Mouse (Mus musculus): ENCODE results near the gene Atp11a. TPM values are rescaled to one million over a fixed set of nuclear protein-coding genes. Genes with fewer than 3 reads are reported as not detected.

Atp11a gene
- polyA plus RNA-seq, 1 experiment, result not detected

DNA sequence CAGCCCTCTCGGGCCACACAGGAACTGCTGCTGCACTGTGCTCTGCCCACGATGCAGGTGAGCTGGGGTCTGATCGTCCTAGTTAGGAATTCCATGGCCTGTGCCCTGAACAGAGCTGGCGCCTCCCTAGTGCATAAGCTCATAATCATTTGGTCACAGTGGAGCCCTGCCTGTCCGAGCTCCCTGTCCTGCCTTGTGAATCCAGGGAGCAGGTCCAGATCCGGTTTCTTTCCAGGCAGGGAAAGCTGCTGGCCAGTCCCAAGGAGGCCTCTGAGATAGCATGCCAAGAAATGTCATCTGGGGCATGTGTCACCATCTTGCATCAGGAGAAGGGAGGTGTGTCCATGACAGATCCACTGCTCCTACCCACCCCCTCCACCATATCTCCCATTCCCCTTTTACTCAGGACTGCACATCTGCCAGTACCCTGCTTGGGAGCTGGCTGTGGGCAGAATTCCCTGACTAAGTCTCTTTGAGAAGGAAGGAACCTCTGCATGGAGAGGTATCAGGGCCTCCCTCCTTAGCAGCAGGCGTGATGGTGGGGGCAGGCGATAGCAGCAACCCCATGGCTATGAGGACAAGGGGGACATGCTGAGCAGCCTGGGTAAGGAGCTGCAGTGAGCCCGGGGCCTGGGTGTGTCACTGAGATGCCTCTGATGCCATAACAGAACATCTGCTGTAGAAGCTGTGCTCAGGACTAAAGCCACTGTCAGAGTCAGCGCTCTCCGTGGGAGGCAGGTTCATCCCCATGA, 138.1 kb downstream of the Atp11a start:
- TF ChIP-seq GATA1 (IDR thresholded peaks at IDR 0.05; ENCODE audit: low read length), result no peak

DNA sequence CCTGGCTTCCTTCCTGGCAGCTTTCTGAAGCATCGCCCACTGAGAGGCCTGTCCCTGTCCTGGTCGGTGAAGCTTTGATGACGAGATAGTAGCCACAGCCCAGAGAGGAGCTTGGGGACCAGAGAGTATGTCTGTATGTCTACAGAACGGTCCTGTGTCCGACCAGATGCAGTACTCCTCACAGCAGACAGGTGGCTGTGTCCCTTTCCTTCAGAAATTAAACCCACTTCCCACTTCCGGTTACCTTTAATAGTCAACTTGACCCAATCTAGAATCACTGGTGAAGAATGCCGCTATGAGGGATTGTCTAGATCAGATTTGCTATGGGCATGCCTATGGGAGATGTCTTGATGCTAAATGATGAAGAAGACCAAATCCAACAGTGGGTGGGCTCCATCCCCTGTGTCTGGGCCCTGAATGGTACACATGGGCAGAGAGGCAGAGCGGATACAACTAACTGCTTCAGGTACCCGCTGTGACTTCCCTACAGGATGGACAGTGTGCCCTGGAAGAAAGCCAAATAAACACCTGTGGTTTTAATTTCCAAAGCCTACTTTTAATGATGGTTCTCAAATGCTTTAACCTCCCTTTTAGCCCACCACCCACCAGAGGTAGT, 138.8 kb downstream of the Atp11a start:
- TF ChIP-seq GATA1 (IDR thresholded peaks at IDR 0.05; ENCODE audit: low read length), result no peak

DNA sequence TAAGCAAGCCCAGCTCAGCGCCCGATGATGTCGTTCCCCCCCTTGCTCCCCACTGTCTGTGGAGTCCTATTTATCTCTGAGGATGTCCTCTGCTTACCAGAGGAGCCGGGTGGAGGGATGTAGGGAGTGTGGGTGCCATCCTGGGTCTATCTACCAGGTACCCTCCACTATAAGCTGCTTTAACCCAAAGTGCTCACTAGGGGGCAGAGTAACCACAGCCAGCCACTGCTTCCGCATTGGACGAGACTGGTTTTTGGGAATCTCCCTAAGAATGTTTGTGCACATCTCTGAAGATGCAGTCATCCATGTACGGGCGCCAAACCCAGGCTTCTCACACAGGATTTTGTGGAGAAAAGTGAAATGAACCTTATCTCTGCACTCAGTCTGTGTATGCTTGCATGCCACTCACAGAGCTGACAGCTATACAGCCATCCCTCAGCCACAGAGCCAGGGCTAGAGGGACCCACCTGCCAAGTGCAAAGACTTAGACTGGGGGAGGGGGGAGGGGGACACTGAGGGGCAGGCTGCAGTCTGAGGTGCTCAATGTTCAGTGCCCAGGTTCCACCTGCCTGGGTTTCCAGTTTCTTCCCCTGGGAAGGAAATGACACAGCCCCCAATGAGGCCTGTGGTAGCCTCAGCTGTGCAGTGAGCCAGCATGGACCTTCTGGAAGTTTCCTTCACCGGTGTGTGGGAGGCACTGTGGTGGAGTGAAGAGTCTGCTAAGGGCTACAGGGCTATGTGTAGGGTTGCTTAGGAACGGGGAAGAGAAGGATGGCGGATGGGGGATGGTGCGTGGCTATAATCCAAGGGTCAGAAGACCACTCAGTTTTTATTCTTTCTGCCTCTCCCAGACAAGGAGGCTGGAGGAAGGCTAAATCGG, 139.9 kb downstream of the Atp11a start:
- no peak for TF ChIP-seq GATA1 (IDR thresholded peaks at IDR 0.05; ENCODE audit: low read length)

DNA sequence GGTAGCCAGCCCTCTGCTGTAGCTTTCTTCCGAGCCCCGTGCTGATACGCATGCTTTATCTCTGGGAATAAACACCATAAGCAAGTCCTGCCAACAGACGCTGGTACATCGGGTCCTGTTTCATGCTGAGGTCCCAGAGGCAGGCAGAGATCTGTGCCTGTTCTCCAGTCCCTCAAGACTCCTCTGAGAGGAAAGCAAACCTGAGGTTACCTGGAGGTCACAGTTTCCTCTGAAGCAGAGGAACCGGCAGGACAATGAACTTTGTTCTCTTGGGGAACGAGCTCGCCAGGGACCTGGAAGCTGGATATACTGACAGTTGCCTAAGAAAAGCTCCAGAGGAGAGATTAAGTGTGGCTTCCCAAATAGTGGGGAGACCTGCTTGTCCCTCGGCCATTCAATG, 141.0 kb downstream of the Atp11a start:
- TF ChIP-seq GATA1 (IDR thresholded peaks at IDR 0.05; ENCODE audit: low read length), result no peak

DNA sequence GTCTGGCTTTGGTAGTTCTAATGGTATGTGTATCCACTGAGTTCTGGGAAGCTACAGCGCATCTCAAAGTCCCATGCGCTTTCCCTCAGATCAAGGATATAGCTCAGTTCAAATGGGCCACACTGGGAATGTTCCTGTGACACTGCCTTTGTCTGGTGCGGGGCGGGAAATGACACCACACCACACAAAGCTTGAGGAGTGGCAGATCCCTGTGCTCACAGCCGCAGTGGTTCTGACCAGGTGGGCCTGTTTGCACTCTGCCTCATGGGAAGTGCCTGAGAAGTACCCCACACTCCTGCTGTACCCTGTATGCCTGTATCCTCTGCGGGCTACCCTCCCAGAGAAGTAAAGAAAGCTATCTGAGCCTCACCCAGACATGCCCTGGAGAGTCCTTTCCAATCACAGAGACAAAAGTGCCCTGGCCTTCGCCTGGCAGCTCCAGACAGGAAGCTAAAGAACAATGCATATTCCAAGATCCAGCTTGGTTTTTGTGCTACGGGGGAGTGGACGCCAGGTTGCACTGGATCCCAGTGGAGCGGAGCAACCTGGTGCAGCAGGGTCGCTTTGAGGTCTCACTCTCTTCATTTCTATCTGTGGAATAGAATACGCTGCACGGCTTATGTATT, 147.1 kb downstream of the Atp11a start:
- no peak for TF ChIP-seq GATA1 (IDR thresholded peaks at IDR 0.05; ENCODE audit: low read length)

DNA sequence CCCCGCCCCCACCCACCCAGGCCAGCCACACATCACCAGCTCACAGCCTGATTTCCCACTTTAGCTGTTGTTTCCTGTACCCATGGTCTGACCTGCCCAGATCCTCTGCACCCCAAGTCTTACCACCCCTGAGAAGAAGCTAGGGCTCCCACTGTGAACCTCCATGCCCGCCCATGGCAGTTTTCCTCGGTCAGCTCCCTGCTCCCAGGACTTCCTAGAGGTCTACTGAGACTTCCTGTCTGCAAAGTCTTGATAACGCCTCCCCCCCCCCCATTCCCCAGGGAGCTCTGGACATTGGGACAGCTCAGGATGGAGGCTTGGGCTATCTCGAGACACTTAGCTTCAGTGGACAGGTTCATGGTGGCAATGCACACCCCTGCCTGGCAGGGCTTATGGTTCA, 148.3 kb downstream of the Atp11a start:
- TF ChIP-seq GATA1 (IDR thresholded peaks at IDR 0.05; ENCODE audit: low read length), result no peak

DNA sequence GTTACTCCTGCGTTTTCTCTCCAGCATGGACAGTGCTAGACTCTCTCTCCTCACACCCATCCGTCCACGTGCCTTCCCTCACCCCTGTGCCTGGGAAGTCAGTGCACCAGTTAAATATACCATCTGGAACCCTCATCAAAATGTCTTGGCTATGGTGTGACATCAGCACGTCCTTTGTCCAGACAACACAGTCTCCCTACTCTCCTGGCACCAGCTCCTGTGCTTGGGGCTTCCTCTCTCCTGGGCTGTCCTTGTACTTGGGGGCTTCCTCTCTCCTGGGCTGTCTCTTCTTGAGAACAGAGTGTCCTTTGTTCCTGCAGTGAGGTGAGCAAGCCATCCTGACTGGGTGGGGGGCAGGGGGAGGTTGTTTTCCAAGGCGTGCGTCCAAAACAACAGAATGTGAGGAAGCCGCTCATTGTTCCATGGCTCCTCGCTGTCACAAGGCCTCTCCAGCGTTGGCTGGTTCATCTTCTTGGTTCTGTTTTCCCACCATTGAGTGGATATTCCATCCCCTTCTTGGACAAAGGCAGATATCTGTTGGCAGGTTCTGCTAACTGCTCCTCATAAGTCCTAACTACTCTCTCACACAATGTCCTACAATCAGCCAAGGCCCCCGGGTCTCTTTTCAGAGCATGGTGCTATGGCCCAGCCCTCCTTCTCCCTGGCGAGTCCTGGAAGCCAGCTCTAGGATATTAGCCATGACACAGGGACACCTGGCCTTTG, 148.9 kb downstream of the Atp11a start:
- TF ChIP-seq GATA1 (IDR thresholded peaks at IDR 0.05; ENCODE audit: low read length), result no peak

DNA sequence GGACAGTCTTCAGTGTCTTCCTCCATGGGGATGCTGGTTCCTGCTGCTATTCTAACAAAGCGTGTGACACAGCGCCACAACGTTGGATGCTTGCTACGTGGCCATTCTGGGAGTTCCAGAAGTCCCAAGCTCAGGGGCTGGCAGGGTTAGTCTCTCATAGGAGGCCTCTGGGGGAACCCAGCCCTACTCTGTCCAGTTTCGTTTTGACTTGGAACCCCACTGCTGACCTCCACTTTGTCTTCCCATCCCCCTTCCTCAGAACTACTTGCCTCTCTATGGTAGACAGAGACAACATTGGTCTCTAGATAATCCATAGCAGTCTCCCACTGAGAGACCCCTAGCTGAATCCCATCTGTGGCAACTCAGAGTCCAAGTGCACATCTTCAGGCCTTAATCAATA, 149.8 kb downstream of the Atp11a start:
- TF ChIP-seq GATA1 (IDR thresholded peaks at IDR 0.05; ENCODE audit: low read length), result no peak

DNA sequence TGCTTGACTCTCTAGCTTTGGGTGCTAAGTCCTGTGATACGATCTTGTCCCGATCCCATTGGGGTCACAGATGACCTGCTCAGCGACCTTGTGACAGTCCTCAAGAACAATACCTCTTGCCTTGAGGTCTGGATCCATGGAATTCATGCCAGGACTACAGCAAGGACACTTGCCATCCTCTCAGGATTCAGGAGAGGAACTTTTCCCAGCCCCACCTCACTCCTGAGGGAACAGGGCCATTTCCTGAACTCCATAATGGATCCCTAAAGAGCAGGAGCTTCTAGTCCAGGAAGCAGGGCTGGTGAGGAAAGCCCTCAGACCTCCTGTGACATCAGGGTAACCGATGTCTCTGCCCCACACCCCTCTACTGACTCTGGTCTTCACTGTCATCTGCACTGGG, 150.9 kb downstream of the Atp11a start:
- TF ChIP-seq GATA1 (IDR thresholded peaks at IDR 0.05; ENCODE audit: low read length), result no peak

DNA sequence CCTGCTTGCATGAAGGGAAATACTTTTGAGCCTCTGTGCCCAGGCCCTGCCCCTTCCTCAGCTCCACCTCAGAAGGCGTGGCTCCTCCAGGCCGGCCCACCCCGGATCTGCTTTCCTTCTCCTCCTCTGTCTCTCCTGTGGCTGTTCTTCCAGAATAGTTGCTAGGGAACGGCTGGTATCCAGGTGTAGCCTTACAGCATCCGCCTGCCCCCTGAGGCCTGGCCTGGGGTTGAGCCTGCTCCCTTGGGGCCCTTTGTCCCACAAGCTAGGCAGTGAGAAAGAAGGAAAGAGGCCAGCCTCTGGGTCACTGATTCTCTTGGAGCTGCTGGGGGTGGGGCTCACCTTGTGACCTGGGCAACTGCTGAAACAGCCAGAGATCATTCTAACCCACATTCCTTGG, 155.2 kb downstream of the Atp11a start:
- TF ChIP-seq GATA1 (IDR thresholded peaks at IDR 0.05; ENCODE audit: low read length), result no peak

DNA sequence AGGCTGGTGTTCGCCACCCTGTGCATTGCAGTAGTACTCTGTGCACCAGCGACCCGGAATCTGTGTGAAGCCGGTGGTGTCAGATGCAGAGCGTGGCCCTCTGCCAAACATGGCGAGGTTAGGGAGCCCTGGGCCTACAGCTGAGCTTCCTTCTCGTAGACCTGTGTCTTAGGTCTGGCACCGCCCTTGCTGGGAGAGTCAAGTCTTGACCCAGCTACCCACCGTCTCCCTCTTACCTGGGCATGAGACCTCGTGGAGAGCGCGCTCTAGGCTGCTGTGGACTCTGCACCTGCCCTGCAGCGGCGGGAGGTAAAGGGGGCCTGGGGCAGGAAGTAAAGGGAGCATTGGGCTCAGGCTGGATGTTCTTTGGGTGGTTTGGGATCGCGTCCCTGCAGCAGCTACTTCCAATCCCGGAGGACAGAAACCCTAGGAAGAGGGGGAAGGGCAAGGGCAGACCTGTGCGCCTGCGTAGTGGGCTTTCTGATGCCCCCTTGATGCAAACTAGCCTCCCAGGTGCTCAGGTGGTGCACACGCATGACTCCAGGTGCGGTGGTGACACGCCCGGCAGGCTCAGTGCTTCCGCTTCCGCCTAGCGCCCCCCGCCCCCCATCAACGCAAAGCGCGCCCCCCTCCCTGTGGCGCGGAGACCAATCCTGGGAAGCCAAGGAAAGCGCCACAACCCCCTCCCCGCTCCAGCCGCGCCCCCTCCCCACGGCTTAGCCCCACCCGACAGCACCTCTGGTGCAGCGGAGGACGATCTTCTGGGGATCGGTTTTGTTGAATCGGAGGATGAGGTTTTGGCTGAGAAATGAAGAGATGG, 158.6 kb downstream of the Atp11a start:
- no peak for TF ChIP-seq GATA1 (IDR thresholded peaks at IDR 0.05; ENCODE audit: low read length)

DNA sequence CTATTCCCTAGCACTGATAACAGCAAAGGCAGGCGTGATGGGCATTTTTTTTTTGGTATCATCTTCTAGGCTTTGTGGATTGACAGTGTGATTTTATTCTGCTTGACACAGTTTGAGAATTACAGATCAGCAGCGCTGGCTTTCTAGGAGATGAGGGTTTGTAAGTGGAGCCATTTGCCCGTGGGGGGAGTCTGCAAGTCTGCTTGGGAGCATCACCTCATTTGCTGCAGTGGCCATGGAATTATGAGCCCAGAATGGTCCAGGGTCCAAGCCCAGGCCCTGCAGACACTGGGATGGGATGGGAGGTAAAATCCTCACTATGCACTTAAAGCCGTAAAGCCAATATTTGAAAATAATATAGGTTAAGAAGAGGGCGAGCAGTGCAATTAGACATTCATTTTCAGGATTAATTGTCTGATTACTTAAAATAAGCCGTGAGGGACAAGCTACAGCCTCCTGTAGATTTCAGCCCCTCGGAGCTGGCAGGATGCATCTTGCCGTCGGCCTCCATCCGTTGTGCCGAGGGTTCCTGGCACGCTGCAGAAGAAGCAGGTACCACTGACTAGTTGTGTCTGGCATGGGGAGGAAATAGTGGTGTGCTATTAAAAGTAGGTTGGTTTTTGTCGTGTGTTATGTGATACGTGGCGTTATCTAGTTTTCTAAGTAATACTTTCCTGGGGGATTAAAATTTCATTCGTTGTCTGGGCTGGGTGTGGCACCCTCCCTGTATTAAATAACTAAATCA, 159.5 kb downstream of the Atp11a start:
- no peak for TF ChIP-seq GATA1 (IDR thresholded peaks at IDR 0.05; ENCODE audit: low read length)

DNA sequence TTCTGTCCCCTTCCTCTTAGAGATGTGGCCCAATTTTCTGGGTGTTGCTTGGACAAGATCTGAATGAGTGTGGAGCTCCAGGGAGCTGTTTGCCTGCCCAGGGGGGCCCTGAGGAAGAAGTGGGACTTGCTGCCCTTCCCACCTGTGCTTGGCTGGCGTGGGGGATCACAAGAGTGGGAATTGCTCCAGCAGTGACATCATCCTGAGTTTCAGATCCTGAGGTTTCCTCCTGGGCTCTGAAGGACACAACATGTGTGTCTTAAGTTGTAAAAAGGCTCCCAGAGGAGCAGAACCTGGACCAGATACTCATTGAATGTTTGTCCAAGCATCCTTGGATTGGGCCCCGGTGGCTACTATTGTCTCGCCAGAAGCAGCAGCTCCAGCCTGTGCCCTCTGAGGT, 160.2 kb downstream of the Atp11a start:
- TF ChIP-seq GATA1 (IDR thresholded peaks at IDR 0.05; ENCODE audit: low read length), result no peak

DNA sequence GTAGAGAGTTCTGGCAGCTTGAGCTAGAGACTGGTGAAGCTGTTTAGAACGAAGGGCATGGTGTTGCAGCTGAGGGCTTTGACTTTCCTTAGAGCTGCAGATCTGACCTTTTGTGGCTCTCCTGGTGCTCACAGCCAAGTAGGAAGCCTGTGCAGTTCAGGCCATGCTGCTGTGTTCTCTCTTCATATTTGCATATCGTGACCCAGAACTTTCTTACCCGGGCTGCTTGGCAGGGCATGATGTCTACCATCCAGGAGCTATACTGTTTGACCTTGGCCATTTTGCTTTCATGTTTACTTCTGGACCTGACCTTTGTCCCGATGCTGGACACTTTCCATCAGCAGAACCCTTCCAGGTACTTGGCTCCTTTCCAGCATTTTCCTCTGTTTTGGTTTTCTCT, 161.0 kb downstream of the Atp11a start:
- TF ChIP-seq GATA1 (IDR thresholded peaks at IDR 0.05; ENCODE audit: low read length), result no peak

Other genes with a start within 250 kb of the Atp11a start
- not detected in 2 replicates for gene Spaca7, start 184.0 kb upstream of the Atp11a start, polyA plus RNA-seq (2012)
- gene Tubgcp3, start 84.8 kb upstream of the Atp11a start, polyA plus RNA-seq (2012), result 39.8 and 41.6 TPM in 2 replicates
- gene Mcf2l, start 116.8 kb downstream of the Atp11a start, polyA plus RNA-seq (2012), result not detected in 2 replicates

Measured in G1E-ER4 (cell line).